Mouse (Mus musculus): Measurements from ENCODE around the gene Trp53bp2. TPM values are rescaled to one million over a fixed set of nuclear protein-coding genes. Genes with fewer than 3 reads are reported as not detected.
A peak's percentile ranks its signal among the peaks of the same experiment; 100 is the strongest.

Trp53bp2 gene
- polyA plus RNA-seq (2011; ENCODE audit: insufficient read depth, insufficient read length, low replicate concordance, missing spikeins): 4.0 and 5.4 TPM in 2 replicates

DNA sequence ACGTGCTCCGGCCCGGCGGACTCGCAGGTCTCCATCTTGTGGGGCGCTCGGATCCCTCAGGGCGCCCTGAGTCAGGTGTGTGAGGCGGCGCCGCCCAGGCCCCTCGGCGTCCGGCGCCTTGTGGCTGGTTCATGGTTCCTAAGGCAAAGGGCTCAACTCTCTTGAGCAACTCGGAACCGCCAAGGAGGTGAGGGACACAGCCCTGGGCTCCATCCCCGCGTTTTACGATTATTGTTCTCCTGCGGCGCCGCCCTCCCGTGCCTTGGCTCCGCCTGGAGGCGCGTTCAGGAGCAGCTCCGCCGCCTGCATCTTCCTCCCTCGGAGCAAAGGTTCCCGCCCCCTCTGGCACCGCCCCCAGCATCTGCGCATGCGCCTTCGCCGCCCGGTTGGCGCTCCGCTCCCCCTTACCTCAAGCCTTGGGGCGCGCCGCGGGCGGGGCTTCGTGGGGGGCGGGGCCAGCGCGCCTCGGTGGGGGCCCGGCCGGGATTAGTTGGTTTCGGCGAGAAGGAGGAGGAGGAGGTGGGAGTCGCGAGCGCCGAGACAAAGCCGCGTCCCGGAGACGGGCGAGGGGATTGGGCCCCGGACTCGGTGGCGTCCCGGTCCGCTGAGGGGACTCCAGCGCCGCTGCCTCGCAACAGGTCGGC, at the start of gene Trp53bp2:
Gene Trp53bp2 (plus strand): TSS at position 489 of the 644 bp plus-strand sequence.
- WGBS: under 1% methylated on average over 71 of the region's 71 CpGs
- peak; percentile 10; the same call in 1 of the 2 replicates for TF ChIP-seq CTCF (IDR thresholded peaks at IDR 0.05; ENCODE audit: control insufficient read depth, insufficient read depth, low read length)
- TF ChIP-seq POLR2A (IDR thresholded peaks at IDR 0.05; ENCODE audit: borderline replicate concordance, control insufficient read depth, low read depth, low read length): peak; percentile 59; the same call in 1 of the 2 replicates
- Histone ChIP-seq H3K27ac (ENCODE audit: control insufficient read depth, insufficient read depth, low read depth, low read length, poor library complexity) (peak within 1 kb of the TSS; percentile 84), H3K4me1 (ENCODE audit: control insufficient read depth, insufficient read depth, low read length) (no peaks in the 10 kb centered on the region; the same call in 1 of the 2 replicates), H3K4me3 (replicated peaks; ENCODE audit: control insufficient read depth, low read depth, low read length) (peak within 1 kb of the TSS; percentile 78)

DNA sequence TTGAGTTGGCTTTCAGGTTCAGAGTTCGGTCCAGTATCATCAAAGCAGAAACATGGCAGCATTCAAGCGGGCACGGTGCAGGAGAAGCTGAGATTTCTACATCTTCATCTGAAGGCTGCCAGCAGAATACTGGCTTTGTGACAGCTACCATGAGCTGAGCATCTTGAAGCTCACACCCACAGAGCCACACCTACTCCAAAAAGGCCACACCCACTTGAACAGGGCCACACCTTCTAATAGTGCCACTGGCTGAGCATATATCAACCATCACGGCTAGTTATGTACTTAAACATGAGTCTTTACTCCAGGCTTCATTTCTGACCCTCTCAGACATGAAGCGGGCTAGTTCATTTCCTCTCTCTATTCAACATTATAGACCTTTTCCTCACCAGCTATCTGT, 46.3 kb upstream of the Trp53bp2 start:
- TF ChIP-seq POLR2A (IDR thresholded peaks at IDR 0.05; ENCODE audit: borderline replicate concordance, control insufficient read depth, low read depth, low read length): no peak
- 73% methylated on average over 5 of the region's 5 CpGs for WGBS
- no peak overlapping the region for H3K4me3 ChIP-seq (replicated peaks; ENCODE audit: control insufficient read depth, low read depth, low read length)

DNA sequence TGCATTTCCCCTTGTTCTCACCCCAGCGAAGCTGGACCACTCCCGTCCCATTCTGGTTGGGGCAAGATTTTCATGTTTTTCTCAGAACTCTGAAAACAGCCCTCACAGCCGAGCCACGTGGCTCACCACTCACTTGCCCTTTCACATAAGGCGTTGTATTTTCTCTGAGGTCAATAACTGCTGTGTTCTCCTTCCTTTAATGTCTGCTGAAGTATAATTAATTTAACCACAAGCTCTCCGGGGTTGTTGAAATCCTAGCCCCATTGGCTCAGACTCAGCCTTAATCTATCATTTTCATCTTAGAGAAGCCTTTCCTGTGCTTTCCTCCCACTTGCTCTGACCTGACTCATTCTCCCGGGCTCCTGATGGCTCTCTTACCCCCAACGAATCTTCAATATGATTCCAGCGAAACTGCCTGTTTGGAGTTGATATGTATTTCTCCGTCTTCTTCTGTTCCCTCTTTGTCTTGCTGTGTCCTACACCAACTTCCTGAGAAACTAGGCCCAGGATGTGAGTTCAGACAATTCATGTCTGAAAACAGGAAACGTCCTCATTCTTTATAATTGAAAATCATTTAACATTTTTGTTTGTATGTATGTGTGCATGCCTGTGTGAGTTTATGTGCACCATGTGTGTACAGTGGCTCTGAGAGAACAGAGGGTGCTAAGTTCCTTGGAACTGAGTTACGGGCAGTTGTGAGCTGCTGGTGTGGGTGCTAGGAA, 45.1 kb upstream of the Trp53bp2 start:
- H3K27ac ChIP-seq (ENCODE audit: control insufficient read depth, insufficient read depth, low read depth, low read length, poor library complexity): no peak overlapping the region
- no peak for TF ChIP-seq CTCF (IDR thresholded peaks at IDR 0.05; ENCODE audit: control insufficient read depth, insufficient read depth, low read length)
- TF ChIP-seq POLR2A (IDR thresholded peaks at IDR 0.05; ENCODE audit: borderline replicate concordance, control insufficient read depth, low read depth, low read length): no peak
- WGBS: 17% methylated on average over 12 of the region's 12 CpGs
- no peaks in the 10 kb centered on the region; the same call in 1 of the 2 replicates for H3K4me1 ChIP-seq (ENCODE audit: control insufficient read depth, insufficient read depth, low read length)
- H3K4me3 ChIP-seq (replicated peaks; ENCODE audit: control insufficient read depth, low read depth, low read length): no peak overlapping the region

More for the DNA sequence above, 46.3 kb upstream of the Trp53bp2 start:
- no peak overlapping the region for H3K27ac ChIP-seq (ENCODE audit: control insufficient read depth, insufficient read depth, low read depth, low read length, poor library complexity)
- H3K4me1 ChIP-seq (ENCODE audit: control insufficient read depth, insufficient read depth, low read length): no peaks in the 10 kb centered on the region; the same call in 1 of the 2 replicates

DNA sequence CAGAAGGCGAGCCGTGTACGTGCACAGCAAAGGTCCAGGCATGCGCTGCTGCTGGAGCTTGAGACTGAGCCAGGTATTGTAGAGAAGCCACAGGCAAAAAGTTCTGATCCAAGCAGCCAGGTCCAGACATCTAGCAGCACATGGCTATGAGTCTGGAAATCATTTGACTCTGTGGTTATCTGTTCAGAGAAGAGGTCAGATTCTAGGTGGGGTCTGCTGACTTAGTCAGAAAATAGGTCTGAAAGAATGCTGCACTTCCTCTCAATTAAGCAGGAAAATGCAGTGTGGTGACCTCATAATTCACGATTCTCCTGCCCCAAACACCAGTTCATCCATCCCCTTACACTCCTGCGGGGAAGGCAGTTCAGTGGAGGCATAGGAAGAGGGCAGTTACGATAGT, 40.7 kb upstream of the Trp53bp2 start:
- H3K27ac ChIP-seq (ENCODE audit: control insufficient read depth, insufficient read depth, low read depth, low read length, poor library complexity): no peak overlapping the region
- H3K4me1 ChIP-seq (ENCODE audit: control insufficient read depth, insufficient read depth, low read length): peaks cover 1% of the 10 kb centered on the region; the same call in 1 of the 2 replicates
- H3K4me3 ChIP-seq (replicated peaks; ENCODE audit: control insufficient read depth, low read depth, low read length): no peak overlapping the region
- TF ChIP-seq CTCF (IDR thresholded peaks at IDR 0.05; ENCODE audit: control insufficient read depth, insufficient read depth, low read length) (no peak), POLR2A (IDR thresholded peaks at IDR 0.05; ENCODE audit: borderline replicate concordance, control insufficient read depth, low read depth, low read length) (no peak)
- 66% methylated on average over 7 of the region's 7 CpGs for WGBS

DNA sequence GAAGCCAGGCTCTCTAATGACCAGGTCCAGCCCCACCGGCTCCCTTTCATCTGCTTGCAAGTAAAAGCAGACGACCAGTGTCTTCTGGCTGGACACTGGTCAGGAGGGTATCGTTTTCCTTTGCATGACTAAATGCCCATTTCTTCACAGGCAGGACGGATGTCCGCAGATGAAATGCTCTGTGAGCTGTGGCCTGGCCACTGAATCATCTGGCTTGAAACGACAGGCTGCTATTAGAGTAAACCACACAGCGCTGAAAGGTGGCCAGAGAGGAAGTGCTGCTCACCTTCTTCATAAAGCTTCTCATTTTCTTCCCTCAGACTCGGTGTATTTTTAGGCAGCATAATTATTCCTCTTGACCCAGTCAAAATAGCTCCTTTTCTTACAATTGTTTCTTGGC, 40.2 kb upstream of the Trp53bp2 start:
- TF ChIP-seq POLR2A (IDR thresholded peaks at IDR 0.05; ENCODE audit: borderline replicate concordance, control insufficient read depth, low read depth, low read length): no peak
- no peak for TF ChIP-seq CTCF (IDR thresholded peaks at IDR 0.05; ENCODE audit: control insufficient read depth, insufficient read depth, low read length)
- WGBS: 5% methylated on average over 8 of the region's 8 CpGs
- Histone ChIP-seq H3K27ac (ENCODE audit: control insufficient read depth, insufficient read depth, low read depth, low read length, poor library complexity) (no peak overlapping the region), H3K4me3 (replicated peaks; ENCODE audit: control insufficient read depth, low read depth, low read length) (no peak overlapping the region), H3K4me1 (ENCODE audit: control insufficient read depth, insufficient read depth, low read length) (peaks cover 1% of the 10 kb centered on the region; the same call in 1 of the 2 replicates)

GRCm38 (mm10) chr1:182369435-182369834, 39.5 kb upstream of the Trp53bp2 start:
- WGBS: under 1% methylated on average over 4 of the region's 4 CpGs
- Histone ChIP-seq H3K4me1 (ENCODE audit: control insufficient read depth, insufficient read depth, low read length) (peaks cover 1% of the 10 kb centered on the region; the same call in 1 of the 2 replicates), H3K4me3 (replicated peaks; ENCODE audit: control insufficient read depth, low read depth, low read length) (no peak overlapping the region), H3K27ac (ENCODE audit: control insufficient read depth, insufficient read depth, low read depth, low read length, poor library complexity) (no peak overlapping the region)
- no peak for TF ChIP-seq POLR2A (IDR thresholded peaks at IDR 0.05; ENCODE audit: borderline replicate concordance, control insufficient read depth, low read depth, low read length)
- TF ChIP-seq CTCF (IDR thresholded peaks at IDR 0.05; ENCODE audit: control insufficient read depth, insufficient read depth, low read length): no peak

GRCm38 (mm10) chr1:182371891-182372290, 37.1 kb upstream of the Trp53bp2 start:
- Histone ChIP-seq H3K27ac (ENCODE audit: control insufficient read depth, insufficient read depth, low read depth, low read length, poor library complexity) (no peak overlapping the region), H3K4me1 (ENCODE audit: control insufficient read depth, insufficient read depth, low read length) (peaks cover 1% of the 10 kb centered on the region; the same call in 1 of the 2 replicates), H3K4me3 (replicated peaks; ENCODE audit: control insufficient read depth, low read depth, low read length) (no peak overlapping the region)
- TF ChIP-seq POLR2A (IDR thresholded peaks at IDR 0.05; ENCODE audit: borderline replicate concordance, control insufficient read depth, low read depth, low read length) (no peak), CTCF (IDR thresholded peaks at IDR 0.05; ENCODE audit: control insufficient read depth, insufficient read depth, low read length) (no peak)
- WGBS: 62% methylated on average over 8 of the region's 8 CpGs

DNA sequence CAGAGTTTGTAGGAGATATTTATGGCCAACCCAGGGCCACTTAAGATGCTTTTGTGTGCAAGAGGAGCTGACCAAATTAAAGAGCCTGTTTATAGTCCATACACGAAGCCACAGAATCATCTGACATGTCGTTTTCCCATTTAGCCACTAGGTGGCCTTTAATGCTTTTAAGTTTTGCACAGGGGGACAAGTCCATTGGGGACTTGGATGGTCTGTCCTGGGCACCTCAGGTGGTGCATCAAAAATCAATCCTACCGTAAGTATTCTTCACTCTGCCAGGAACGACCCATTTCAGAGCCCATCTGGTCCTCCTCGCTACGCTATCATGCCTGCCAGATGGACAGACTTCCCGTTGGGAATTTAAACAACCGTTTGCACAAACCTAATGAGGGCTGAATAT, 32.8 kb upstream of the Trp53bp2 start:
- Histone ChIP-seq H3K27ac (ENCODE audit: control insufficient read depth, insufficient read depth, low read depth, low read length, poor library complexity) (no peak overlapping the region), H3K4me1 (ENCODE audit: control insufficient read depth, insufficient read depth, low read length) (peaks cover 2% of the 10 kb centered on the region), H3K4me3 (replicated peaks; ENCODE audit: control insufficient read depth, low read depth, low read length) (no peak overlapping the region)
- WGBS: 43% methylated on average over 8 of the region's 8 CpGs
- no peak for TF ChIP-seq CTCF (IDR thresholded peaks at IDR 0.05; ENCODE audit: control insufficient read depth, insufficient read depth, low read length)
- TF ChIP-seq POLR2A (IDR thresholded peaks at IDR 0.05; ENCODE audit: borderline replicate concordance, control insufficient read depth, low read depth, low read length): no peak
